Mouse (Mus musculus) megakaryocyte, embryonic 14.5 days (primary cell): Measurements from ENCODE around the gene Mpdz.

Experiments used
- FLI1 ChIP-seq: IDR thresholded peaks from 2 replicates; pipeline ENCODE4 v1.6.1; 2012; ENCODE audit warnings: low read length, inconsistent platforms, mixed read lengths
- GATA1 ChIP-seq: IDR thresholded peaks from 3 replicates; pipeline ENCODE4 v1.6.1; 2012; ENCODE audit warnings: mixed read lengths, low read length, inconsistent platforms, borderline replicate concordance

GRCm38 (mm10) chr4:81309473-81310167, 133.0 kb downstream of the Mpdz start:
- TF ChIP-seq GATA1 = no peak
- TF ChIP-seq FLI1 = no peak
